10 mouse cellular contexts compared by ENCODE assay signal in the genomic region with DNA sequence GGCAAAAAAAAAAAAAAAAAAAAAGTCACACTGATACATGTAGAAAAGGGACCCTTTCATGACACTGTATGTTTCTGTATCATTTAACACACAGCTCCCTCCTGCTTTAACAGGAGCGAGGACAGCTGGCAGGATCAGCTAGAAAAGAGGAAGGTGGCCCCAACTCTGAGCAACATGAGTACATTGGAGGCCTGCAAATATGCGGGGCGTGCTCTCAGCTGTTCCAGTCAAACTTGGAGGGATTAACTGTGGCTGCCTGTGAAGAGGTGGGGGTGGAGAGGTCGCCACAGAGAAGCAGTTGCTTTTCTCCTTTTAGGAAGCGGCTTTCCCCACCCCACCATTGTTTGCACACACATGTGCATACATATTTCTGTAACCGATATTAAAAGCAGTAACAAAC.
DNase-seq lines count a peak whose midpoint lies in the region; ATAC-seq lines count a peak whose summit lies in the region.
"Had no signal": no experiment of that assay in that cellular context is flagged by ENCODE, and none has a peak within 500 bp of the region (broad histone marks: within the 10 kb centered on the region; RNA-seq: fewer than 3 reads in every experiment).

No protein-coding gene starts in this region.

- 27% methylated on average over 6 of the region's 6 CpGs for WGBS in heart, embryonic 13.5 days
- WGBS in midbrain, embryonic 11.5 days: 16% methylated on average over 6 of the region's 6 CpGs
- 5% methylated on average over 6 of the region's 6 CpGs for WGBS in midbrain, embryonic 16.5 days
- 12% methylated on average over 6 of the region's 6 CpGs for WGBS in stomach, embryonic 15.5 days

- H3K4me3 ChIP-seq in heart, embryonic 13.5 days: no peak overlapping the region
- H3K4me3 ChIP-seq in midbrain, embryonic 11.5 days (ENCODE audit: low read depth, low read length): no peak overlapping the region
- H3K4me3 ChIP-seq in midbrain, embryonic 16.5 days (ENCODE audit: low read depth, low read length): no peak overlapping the region
- H3K4me3 ChIP-seq in stomach, embryonic 15.5 days (replicated peaks): no peak overlapping the region
- H3K4me3 ChIP-seq: neural tube, embryonic 12.5 days had no signal

- no peak for DNase-seq in heart, adult 8-10 months (ENCODE audit: low spot score)
- peak; percentile 84 for DNase-seq in midbrain, embryonic 11.5 days (ENCODE audit: low spot score, missing footprints)
- DNase-seq in heart, postnatal 4 days: peak; percentile 29
- no peak for DNase-seq in cerebellum, postnatal 25 days
- DNase-seq in urinary bladder, postnatal 25 days (ENCODE audit: low spot score): no peak
- DNase-seq: cerebellum, adult 9-11 months had no signal

- peak overlapping the region; percentile 61 for H3K9ac ChIP-seq in heart, embryonic 13.5 days
- peak overlapping the region; percentile 15; the same call in 1 of the 2 replicates for H3K9ac ChIP-seq in midbrain, embryonic 11.5 days (ENCODE audit: low read length)
- no peak overlapping the region for H3K9ac ChIP-seq in midbrain, embryonic 16.5 days (ENCODE audit: low read depth, low read length)
- no peak overlapping the region for H3K9ac ChIP-seq in stomach, embryonic 15.5 days
- H3K9ac ChIP-seq: neural tube, embryonic 12.5 days had no signal

- no peak; the same call in 1 of the 2 replicates for ATAC-seq in heart, embryonic 13.5 days (ENCODE audit: extremely low read depth, insufficient number of reproducible peaks, low FRiP score, low TSS enrichment)
- ATAC-seq in midbrain, embryonic 11.5 days (ENCODE audit: low FRiP score): no peak
- ATAC-seq in midbrain, embryonic 16.5 days: no peak
- ATAC-seq in stomach, embryonic 15.5 days (ENCODE audit: insufficient read depth, low FRiP score, low read depth): peak; percentile 64; the same call in 1 of the 2 replicates

- H3K27ac ChIP-seq in heart, embryonic 13.5 days (replicated peaks): peak overlapping the region; percentile 83
- H3K27ac ChIP-seq in midbrain, embryonic 11.5 days (ENCODE audit: low read depth, low read length): no peak overlapping the region
- no peak overlapping the region for H3K27ac ChIP-seq in midbrain, embryonic 16.5 days (ENCODE audit: low read length)
- H3K27ac ChIP-seq in stomach, embryonic 15.5 days: peak overlapping the region; percentile 77
- H3K27ac ChIP-seq: neural tube, embryonic 12.5 days had no signal

- peaks cover 80% of the 10 kb centered on the region for H3K4me1 ChIP-seq in heart, embryonic 13.5 days
- peaks cover 13% of the 10 kb centered on the region for H3K4me1 ChIP-seq in midbrain, embryonic 11.5 days (ENCODE audit: control insufficient read depth, insufficient read depth, low read length)
- H3K4me1 ChIP-seq in midbrain, embryonic 16.5 days (ENCODE audit: control insufficient read depth, insufficient read depth, low read length): peaks cover 13% of the 10 kb centered on the region
- peaks cover 40% of the 10 kb centered on the region for H3K4me1 ChIP-seq in stomach, embryonic 15.5 days

- no peaks in the 10 kb centered on the region for H3K36me3 ChIP-seq in heart, embryonic 13.5 days
- no peaks in the 10 kb centered on the region for H3K36me3 ChIP-seq in midbrain, embryonic 11.5 days (ENCODE audit: control insufficient read depth, insufficient read depth, low read length)
- no peaks in the 10 kb centered on the region for H3K36me3 ChIP-seq in midbrain, embryonic 16.5 days (ENCODE audit: control insufficient read depth, insufficient read depth, low read length)
- no peaks in the 10 kb centered on the region for H3K36me3 ChIP-seq in stomach, embryonic 15.5 days
- H3K36me3 ChIP-seq: neural tube, embryonic 12.5 days had no signal

- H3K9me3 ChIP-seq in heart, embryonic 13.5 days: no peaks in the 10 kb centered on the region
- no peaks in the 10 kb centered on the region for H3K9me3 ChIP-seq in midbrain, embryonic 11.5 days (ENCODE audit: control insufficient read depth, low read length)
- no peaks in the 10 kb centered on the region for H3K9me3 ChIP-seq in midbrain, embryonic 16.5 days (replicated peaks; ENCODE audit: control insufficient read depth, low read length, poor library complexity, severe bottlenecking)
- no peaks in the 10 kb centered on the region for H3K9me3 ChIP-seq in stomach, embryonic 15.5 days
- H3K9me3 ChIP-seq: neural tube, embryonic 12.5 days had no signal

- H3K4me2 ChIP-seq in heart, embryonic 13.5 days: peak overlapping the region; percentile 39
- no peak overlapping the region for H3K4me2 ChIP-seq in midbrain, embryonic 11.5 days
- no peak overlapping the region for H3K4me2 ChIP-seq in midbrain, embryonic 16.5 days (ENCODE audit: low read length)
- H3K4me2 ChIP-seq in stomach, embryonic 15.5 days: peak overlapping the region; percentile 13; the same call in 1 of the 2 replicates
- H3K4me2 ChIP-seq: neural tube, embryonic 12.5 days had no signal

- H3K27me3 ChIP-seq in heart, embryonic 13.5 days (replicated peaks): no peaks in the 10 kb centered on the region
- no peaks in the 10 kb centered on the region for H3K27me3 ChIP-seq in midbrain, embryonic 11.5 days (ENCODE audit: control insufficient read depth, insufficient read depth, low read length)
- H3K27me3 ChIP-seq in midbrain, embryonic 16.5 days (ENCODE audit: control insufficient read depth, insufficient read depth, low read depth, low read length): no peaks in the 10 kb centered on the region
- H3K27me3 ChIP-seq in stomach, embryonic 15.5 days (replicated peaks): no peaks in the 10 kb centered on the region
- H3K27me3 ChIP-seq: neural tube, embryonic 12.5 days had no signal

Comparison
In these comparisons a context has a peak if more than half of its experiments do, and no peak if none do; other contexts are left out.
1. H3K9ac ChIP-seq: peak in heart, embryonic 13.5 days (single experiment) and midbrain, embryonic 11.5 days (single experiment); none in midbrain, embryonic 16.5 days (single experiment) and stomach, embryonic 15.5 days (single experiment).
2. DNase-seq: peak in midbrain, embryonic 11.5 days (single experiment) and heart, postnatal 4 days (single experiment); none in heart, adult 8-10 months (single experiment), cerebellum, postnatal 25 days (0 of 2) and urinary bladder, postnatal 25 days (single experiment).
3. H3K27ac ChIP-seq: peak in heart, embryonic 13.5 days (single experiment) and stomach, embryonic 15.5 days (single experiment); none in midbrain, embryonic 11.5 days (single experiment) and midbrain, embryonic 16.5 days (single experiment).
4. H3K4me2 ChIP-seq: peak in heart, embryonic 13.5 days (single experiment) and stomach, embryonic 15.5 days (single experiment); none in midbrain, embryonic 11.5 days (single experiment) and midbrain, embryonic 16.5 days (single experiment).